Mouse (Mus musculus) kidney, embryonic 16.5 days (tissue): ENCODE results near the gene Soga1. TPM values are rescaled to one million over a fixed set of nuclear protein-coding genes. Genes with fewer than 3 reads are reported as not detected.

Experiments
- ATAC-seq: fragments of 200-750 bp; cut with Nextera tagmentation; 2 replicates; pipeline ENCODE4 v1.8.0; 2017; ENCODE audit warnings: moderate TSS enrichment; ENCODE audit not compliant: low FRiP score, low TSS enrichment
- H3K27ac ChIP-seq: fragments of 300-500 bp; sonication (generic); 2 replicates; pipeline ENCODE4 v1.5.1; 2014; ENCODE audit warnings: low read length
- H3K27me3 ChIP-seq: fragments of 300-500 bp; sonication (generic); 2 replicates; pipeline ENCODE4 v1.6.1; 2014; ENCODE audit warnings: low read length, control low read depth, mixed read lengths; ENCODE audit not compliant: insufficient read depth
- H3K36me3 ChIP-seq: fragments of 300-500 bp; sonication (generic); 2 replicates; pipeline ENCODE4 v1.6.1; 2014; ENCODE audit warnings: low read length, control low read depth, mixed read lengths; ENCODE audit not compliant: insufficient read depth
- H3K4me1 ChIP-seq: fragments of 300-500 bp; sonication (generic); 2 replicates; pipeline ENCODE4 v1.6.1; 2014; ENCODE audit warnings: low read length, control low read depth, mixed read lengths; ENCODE audit not compliant: insufficient read depth
- H3K4me2 ChIP-seq: fragments of 300-500 bp; sonication (generic); replicated peaks from 2 replicates; pipeline ENCODE4 v1.6.1; 2014; ENCODE audit warnings: low read depth, low read length
- H3K4me3 ChIP-seq: fragments of 300-500 bp; sonication (generic); 2 replicates; pipeline ENCODE4 v1.5.1; 2014; ENCODE audit warnings: mild to moderate bottlenecking, low read length
- H3K9ac ChIP-seq: fragments of 300-500 bp; sonication (generic); replicated peaks from 2 replicates; pipeline ENCODE4 v1.6.1; 2014; ENCODE audit warnings: low read length
- H3K9me3 ChIP-seq: fragments of 300-500 bp; sonication (generic); 2 replicates; pipeline ENCODE4 v1.6.1; 2016; ENCODE audit warnings: low read length, control low read depth
- WGBS: fragments of 180-500 bp; shearing (Covaris S2); extraction: QIAGEN DNeasy Blood & Tissue Kit; methylation state at CpG from one replicate; pipeline ENCODE4 v1.1.7; 2014; 5-methylcytosine and 5-hydroxymethylcytosine counted together
- polyA plus RNA-seq: library from polyadenylated mRNA; unstranded; fragments of >200 nt; fragmentation: Nextera tagmentation; extraction: Ambion mirVana; gene quantifications from 2 replicates; pipeline ENCODE4 v1.2.1, GENCODE M21; 2015

The Soga1 gene
- polyA plus RNA-seq, 1 experiment from 2014 or later, result 2.5 TPM

- ATAC-seq, result no peak
- Histone ChIP-seq H3K9ac (0 out of 2 replicates have a peak overlapping the region, but pooled peaks have one; percentile 8), H3K36me3 (no peaks in the 10 kb centered on the region), H3K27ac (no peak overlapping the region), H3K4me2 (no peak overlapping the region), H3K4me3 (no peak overlapping the region), H3K27me3 (no peaks in the 10 kb centered on the region), H3K4me1 (peaks cover 28% of the 10 kb centered on the region), H3K9me3 (no peaks in the 10 kb centered on the region)
- 30% methylated on average over 7 of the region's 7 CpGs for WGBS
These were observed 2.9 kb upstream of the Soga1 start for GRCm38 (mm10) chr2:157081960-157082359.

DNA sequence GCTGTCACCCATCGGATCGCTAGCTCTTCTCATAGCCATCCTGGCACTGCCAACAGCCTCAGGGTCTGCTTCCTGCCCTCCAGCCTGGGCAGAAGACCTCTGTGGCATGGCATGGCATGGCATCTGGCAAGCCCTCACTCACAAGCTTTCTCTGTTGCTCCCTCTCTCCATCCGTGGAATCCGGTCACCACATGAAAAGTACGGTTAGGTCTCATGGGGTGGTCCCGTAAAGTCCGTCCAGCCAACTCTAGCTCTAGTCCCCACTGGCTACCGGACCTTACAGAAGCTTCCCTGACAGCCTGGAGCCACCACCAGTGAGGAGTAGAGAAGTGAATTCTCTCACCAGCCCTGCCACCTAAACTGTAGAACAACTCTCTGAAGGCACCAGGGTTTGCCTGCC lies 2.3 kb upstream of the Soga1 start:
- Histone ChIP-seq H3K4me1 (peaks cover 34% of the 10 kb centered on the region), H3K4me2 (no peak overlapping the region), H3K27ac (no peak overlapping the region), H3K27me3 (no peaks in the 10 kb centered on the region), H3K9me3 (no peaks in the 10 kb centered on the region), H3K9ac (no peak overlapping the region), H3K36me3 (no peaks in the 10 kb centered on the region), H3K4me3 (no peak overlapping the region)
- WGBS, result 95% methylated on average over 8 of the region's 8 CpGs
- no peak for ATAC-seq

GRCm38 (mm10) chr2:157079701-157080180 lies 687 bp upstream of the Soga1 start:
- WGBS, result 8% methylated on average over 16 of the region's 16 CpGs
- Histone ChIP-seq H3K4me3 (peak overlapping the region; percentile 79), H3K4me1 (peaks cover 50% of the 10 kb centered on the region), H3K27me3 (no peaks in the 10 kb centered on the region), H3K9ac (peak overlapping the region; percentile 98), H3K36me3 (no peaks in the 10 kb centered on the region), H3K9me3 (no peaks in the 10 kb centered on the region), H3K27ac (peak overlapping the region; percentile 99), H3K4me2 (peak overlapping the region; percentile 93)
- no peak for ATAC-seq

- peak overlapping the region; percentile 99 for H3K27ac ChIP-seq
- peak; percentile 0; the same call in 1 of the 2 replicates for ATAC-seq
- H3K4me1 ChIP-seq, result peaks cover 66% of the 10 kb centered on the region
- no peaks in the 10 kb centered on the region for H3K9me3 ChIP-seq
- H3K4me3 ChIP-seq, result peak overlapping the region; percentile 79
- peak overlapping the region; percentile 98 for H3K9ac ChIP-seq
- peaks cover 8% of the 10 kb centered on the region; the same call in 1 of the 2 replicates for H3K36me3 ChIP-seq
- H3K27me3 ChIP-seq, result no peaks in the 10 kb centered on the region
- WGBS, result under 1% methylated on average over 47 of the region's 79 CpGs
- H3K4me2 ChIP-seq, result peak overlapping the region; percentile 93
These were observed 828 bp downstream of the Soga1 start for GRCm38 (mm10) chr2:157078059-157078792.

DNA sequence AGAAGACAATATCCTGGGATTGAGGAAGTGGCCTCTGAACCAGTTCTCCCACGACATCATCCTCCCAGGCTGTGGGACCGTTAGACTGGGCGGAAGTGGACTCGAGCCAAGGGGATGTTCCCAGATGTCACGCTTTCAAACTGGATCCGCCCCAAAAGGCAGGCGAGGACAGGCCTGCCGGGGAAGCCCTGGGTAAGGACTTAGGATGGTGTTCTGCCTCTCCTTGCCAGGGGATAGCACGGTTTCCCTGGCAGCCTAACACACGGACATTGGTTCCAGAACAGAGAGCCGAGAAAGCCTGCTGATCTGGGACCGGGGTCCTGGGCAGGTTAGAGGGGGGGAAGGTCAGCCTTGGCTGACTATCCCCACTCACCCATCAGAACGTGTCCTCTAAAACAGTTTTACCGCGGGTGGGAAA lies 1.4 kb downstream of the Soga1 start:
- peak overlapping the region; percentile 93 for H3K4me2 ChIP-seq
- H3K4me3 ChIP-seq, result peak overlapping the region; percentile 79
- H3K27me3 ChIP-seq, result no peaks in the 10 kb centered on the region
- H3K36me3 ChIP-seq, result peaks cover 12% of the 10 kb centered on the region; the same call in 1 of the 2 replicates
- H3K9ac ChIP-seq, result peak overlapping the region; percentile 98
- no peaks in the 10 kb centered on the region for H3K9me3 ChIP-seq
- peak; percentile 23; the same call in 1 of the 2 replicates for ATAC-seq
- WGBS, result under 1% methylated on average over 15 of the region's 15 CpGs
- peak overlapping the region; percentile 99 for H3K27ac ChIP-seq
- peaks cover 65% of the 10 kb centered on the region for H3K4me1 ChIP-seq

GRCm38 (mm10) chr2:157077160-157077559 lies 1.9 kb downstream of the Soga1 start:
- Histone ChIP-seq H3K4me3 (peak overlapping the region; percentile 79), H3K9me3 (no peaks in the 10 kb centered on the region), H3K36me3 (peaks cover 12% of the 10 kb centered on the region; the same call in 1 of the 2 replicates), H3K9ac (peak overlapping the region; percentile 98), H3K4me1 (peaks cover 65% of the 10 kb centered on the region), H3K27me3 (no peaks in the 10 kb centered on the region), H3K4me2 (peak overlapping the region; percentile 93), H3K27ac (peak overlapping the region; percentile 99)
- WGBS, result 16% methylated on average over 5 of the region's 5 CpGs
- 0 out of 2 replicates have a peak, but pooled peaks have one; percentile 0 for ATAC-seq

GRCm38 (mm10) chr2:157076585-157076984 lies 2.5 kb downstream of the Soga1 start:
- H3K36me3 ChIP-seq, result peaks cover 12% of the 10 kb centered on the region; the same call in 1 of the 2 replicates
- ATAC-seq, result no peak
- H3K9me3 ChIP-seq, result no peaks in the 10 kb centered on the region
- H3K4me2 ChIP-seq, result peak overlapping the region; percentile 93
- H3K9ac ChIP-seq, result no peak overlapping the region
- no peak overlapping the region for H3K27ac ChIP-seq
- peak overlapping the region; percentile 79; the same call in 1 of the 2 replicates for H3K4me3 ChIP-seq
- no peaks in the 10 kb centered on the region for H3K27me3 ChIP-seq
- peaks cover 66% of the 10 kb centered on the region for H3K4me1 ChIP-seq
- 79% methylated on average over 7 of the region's 7 CpGs for WGBS

DNA sequence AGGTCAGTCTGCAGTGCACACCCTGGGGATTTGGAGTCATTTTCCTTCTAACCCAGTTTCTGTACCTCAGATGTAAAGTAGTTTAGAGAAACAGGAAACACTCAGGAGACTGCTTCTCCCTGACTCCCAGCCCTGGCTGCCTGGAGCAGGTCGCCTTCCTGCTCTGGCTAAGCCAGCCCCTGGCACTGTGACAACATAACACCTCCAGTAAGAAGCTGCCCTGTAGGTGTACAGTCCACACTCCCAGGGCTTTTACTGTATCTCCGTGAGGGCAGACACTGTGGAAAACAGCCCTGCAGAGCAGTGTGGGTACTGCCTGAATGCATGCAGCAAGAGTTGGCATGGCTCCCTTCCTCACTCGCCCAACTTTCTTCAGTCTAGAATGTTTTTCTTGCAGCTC lies 3.4 kb downstream of the Soga1 start:
- H3K4me1 ChIP-seq, result peaks cover 75% of the 10 kb centered on the region
- WGBS, result 30% methylated on average over 3 of the region's 3 CpGs
- peak overlapping the region; percentile 72 for H3K27ac ChIP-seq
- H3K9me3 ChIP-seq, result no peaks in the 10 kb centered on the region
- H3K9ac ChIP-seq, result peak overlapping the region; percentile 51
- peak overlapping the region; percentile 10; the same call in 1 of the 2 replicates for H3K4me3 ChIP-seq
- H3K4me2 ChIP-seq, result peak overlapping the region; percentile 93
- H3K27me3 ChIP-seq, result no peaks in the 10 kb centered on the region
- no peak for ATAC-seq
- peaks cover 12% of the 10 kb centered on the region; the same call in 1 of the 2 replicates for H3K36me3 ChIP-seq

DNA sequence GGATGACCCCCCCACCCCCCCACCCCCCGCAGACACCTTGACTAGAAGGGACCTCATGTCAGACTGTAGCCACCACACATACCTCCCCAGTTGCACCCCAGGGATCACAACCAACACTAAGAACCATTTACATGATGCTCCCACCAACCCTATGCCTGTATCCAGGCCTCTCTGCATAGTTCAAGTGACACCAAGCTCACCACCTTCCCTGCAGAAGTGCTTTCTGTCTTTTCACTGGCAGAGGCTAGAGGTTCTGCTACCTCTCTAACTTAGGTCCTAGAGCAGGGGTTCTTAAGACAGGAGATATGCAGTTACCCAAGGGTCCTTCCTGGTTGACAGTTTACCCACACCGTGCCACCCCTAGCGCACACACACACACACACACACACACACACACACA lies 3.8 kb downstream of the Soga1 start:
- no peaks in the 10 kb centered on the region for H3K27me3 ChIP-seq
- no peaks in the 10 kb centered on the region for H3K9me3 ChIP-seq
- H3K4me2 ChIP-seq, result peak overlapping the region; percentile 93
- 58% methylated on average over 3 of the region's 3 CpGs for WGBS
- peaks cover 79% of the 10 kb centered on the region for H3K4me1 ChIP-seq
- peak overlapping the region; percentile 72 for H3K27ac ChIP-seq
- H3K4me3 ChIP-seq, result no peak overlapping the region
- peak overlapping the region; percentile 51; the same call in 1 of the 2 replicates for H3K9ac ChIP-seq
- H3K36me3 ChIP-seq, result peaks cover 12% of the 10 kb centered on the region; the same call in 1 of the 2 replicates
- no peak for ATAC-seq

DNA sequence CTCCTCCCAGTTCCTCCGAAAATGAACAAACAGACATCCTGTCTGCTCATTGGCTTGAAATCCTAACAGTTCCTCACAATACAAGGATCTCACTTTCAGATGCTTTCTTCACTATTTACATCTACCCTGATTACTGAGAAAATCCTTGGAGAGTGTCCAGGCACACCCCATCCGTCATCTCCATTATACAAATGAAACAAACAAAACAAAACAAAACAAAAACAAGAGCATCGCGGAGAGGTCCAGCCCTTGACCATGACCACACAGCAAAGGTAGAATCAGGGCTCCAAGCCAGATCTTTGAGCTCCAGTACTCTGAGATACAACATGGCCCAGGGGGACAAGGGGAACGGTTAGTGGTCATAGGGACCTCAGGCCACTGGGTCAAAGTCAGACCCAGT lies 4.3 kb downstream of the Soga1 start:
- 68% methylated on average over 5 of the region's 5 CpGs for WGBS
- ATAC-seq, result no peak
- H3K36me3 ChIP-seq, result peaks cover 12% of the 10 kb centered on the region; the same call in 1 of the 2 replicates
- H3K4me3 ChIP-seq, result no peak overlapping the region
- H3K27ac ChIP-seq, result peak overlapping the region; percentile 72; the same call in 1 of the 2 replicates
- H3K9me3 ChIP-seq, result no peaks in the 10 kb centered on the region
- H3K27me3 ChIP-seq, result no peaks in the 10 kb centered on the region
- H3K9ac ChIP-seq, result no peak overlapping the region; the same call in 1 of the 2 replicates
- no peak overlapping the region; the same call in none of the 2 replicates for H3K4me2 ChIP-seq
- H3K4me1 ChIP-seq, result peaks cover 81% of the 10 kb centered on the region
